Mouse (Mus musculus) heart, adult 2 months (tissue): Measurements from ENCODE around the gene Notch1. TPM values are rescaled to one million over a fixed set of nuclear protein-coding genes. Genes with fewer than 3 reads are reported as not detected.

Source experiments
- DNase-seq, 2 experiments: peaks; one replicate each; pipeline ENCODE4 v3.0.0; 2021
- H3K27ac ChIP-seq: fragments of 200-600 bp; 2 replicates; pipeline ENCODE4 v1.8.1; 2022
- H3K27me3 ChIP-seq: fragments of 200-500 bp; 2 replicates; pipeline ENCODE4 v1.6.1; 2012; ENCODE audit warnings: mild to moderate bottlenecking, low read length, inconsistent platforms, mixed read lengths; ENCODE audit not compliant: control insufficient read depth, insufficient read depth
- H3K36me3 ChIP-seq: fragments of 200-500 bp; 2 replicates; pipeline ENCODE4 v1.6.1; 2012; ENCODE audit warnings: low read length, inconsistent platforms; ENCODE audit not compliant: control insufficient read depth, insufficient read depth
- H3K4me1 ChIP-seq: fragments of 200-500 bp; 2 replicates; pipeline ENCODE4 v1.6.1; 2011; ENCODE audit warnings: low read length; ENCODE audit not compliant: control insufficient read depth, insufficient read depth
- H3K4me3 ChIP-seq: fragments of 200-600 bp; 2 replicates; pipeline ENCODE4 v1.8.1; 2022
- H3K79me2 ChIP-seq: fragments of 200-500 bp; replicated peaks from 2 replicates; pipeline ENCODE4 v1.6.1; 2012; ENCODE audit warnings: mild to moderate bottlenecking, inconsistent platforms, low read length, moderate library complexity, mixed read lengths; ENCODE audit not compliant: control insufficient read depth, insufficient read depth
- H3K9ac ChIP-seq: fragments of 200-500 bp; 2 replicates; pipeline ENCODE4 v1.6.1; 2012; ENCODE audit warnings: low read depth, mild to moderate bottlenecking, control low read depth, inconsistent platforms, low read length, mixed read lengths
- CTCF ChIP-seq: fragments of 200-600 bp; IDR thresholded peaks from 2 replicates; pipeline ENCODE4 v1.8.1; 2022; ENCODE audit warnings: antibody characterized with exemption, mild to moderate bottlenecking, moderate library complexity
- EP300 ChIP-seq: fragments of 200-500 bp; IDR thresholded peaks from 2 replicates; pipeline ENCODE4 v1.6.1; 2011; ENCODE audit warnings: low read depth, low read length, control low read depth; ENCODE audit not compliant: insufficient read depth
- POLR2A ChIP-seq: fragments of 200-500 bp; IDR thresholded peaks from 2 replicates; pipeline ENCODE4 v1.6.1; 2011; ENCODE audit warnings: mild to moderate bottlenecking, low read depth, low read length, control low read depth; ENCODE audit not compliant: insufficient read depth
- WGBS: fragments of 180-500 bp; shearing (Covaris S2); methylation state at CpG from one replicate; pipeline ENCODE4 v1.1.7; 2018; 5-methylcytosine and 5-hydroxymethylcytosine counted together
- intact Hi-C: fragments of 180-260 bp; cut with DNase I; formaldehyde crosslinking; loops from one replicate; pipeline ENCODE4 v1.15.1; 2025
- polyA plus RNA-seq: library from polyadenylated mRNA; depleted of rRNA; stranded (reverse); fragments of >200 nt; gene quantifications from 2 replicates; pipeline ENCODE4 v1.2.3, GENCODE M21; 2012
- total RNA-seq, 2 experiments: library from RNA; stranded (reverse); gene quantifications; 2 replicates each; pipeline ENCODE4 v1.2.3; 2021

The Notch1 gene
- total and polyA plus RNA-seq, 3 experiments = 23.2 to 32.4 (median 31.6) TPM

- Histone ChIP-seq H3K4me3 (no peak overlapping the region), H3K79me2 (no peaks in the 10 kb centered on the region), H3K27ac (peak overlapping the region; percentile 75), H3K4me1 (peaks cover 18% of the 10 kb centered on the region), H3K27me3 (no peaks in the 10 kb centered on the region), H3K9ac (no peak overlapping the region), H3K36me3 (no peaks in the 10 kb centered on the region)
- TF ChIP-seq CTCF (no peak), POLR2A (peak; percentile 48; the same call in 1 of the 2 replicates), EP300 (peak; percentile 52; the same call in 1 of the 2 replicates)
- DNase-seq = peak in 1 of 2 experiments; percentile 45
- WGBS = 59% methylated on average over 6 of the region's 6 CpGs
- intact Hi-C loops = loop anchor here (2.0 kb wide), 1 partner anchor 17 kb away; no protein-coding TSS in a partner anchor
These were observed 3.3 kb upstream of the Notch1 start for GRCm38 (mm10) chr2:26519753-26520152.

GRCm38 (mm10) chr2:26516987-26517386 is 524 bp upstream of the Notch1 start:
- 70% methylated on average over 5 of the region's 5 CpGs for WGBS
- intact Hi-C loops = no loop called here
- Histone ChIP-seq H3K4me3 (peak overlapping the region; percentile 34; the same call in 1 of the 2 replicates), H3K79me2 (no peaks in the 10 kb centered on the region), H3K27me3 (no peaks in the 10 kb centered on the region), H3K27ac (peak overlapping the region; percentile 86), H3K4me1 (peaks cover 19% of the 10 kb centered on the region), H3K36me3 (no peaks in the 10 kb centered on the region), H3K9ac (peak overlapping the region; percentile 43)
- no peak for TF ChIP-seq POLR2A
- no peak for TF ChIP-seq CTCF
- TF ChIP-seq EP300 = no peak
- DNase-seq = no peak

DNA sequence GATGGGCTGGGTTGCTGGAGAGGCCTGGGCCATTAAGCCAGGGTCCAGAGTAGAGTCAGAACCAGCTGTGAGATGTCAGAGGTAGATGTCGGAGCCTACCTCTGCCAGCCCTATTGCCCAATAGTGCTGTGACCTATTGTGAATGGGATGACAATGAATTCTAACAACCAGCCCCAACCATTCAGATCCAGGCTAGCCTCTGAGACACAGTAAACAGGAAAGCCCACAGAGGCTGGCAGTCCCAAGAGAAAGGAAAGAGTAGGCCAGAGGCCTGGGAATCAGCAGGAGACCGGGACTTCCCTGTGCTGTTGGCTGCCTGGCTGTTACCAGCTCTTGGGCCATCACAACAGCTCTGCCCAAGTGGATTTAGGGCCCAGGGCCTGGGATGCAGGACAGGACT is 1.1 kb downstream of the Notch1 start:
- H3K4me3 ChIP-seq = no peak overlapping the region

GRCm38 (mm10) chr2:26513105-26513745 is 3.2 kb downstream of the Notch1 start:
- TF ChIP-seq CTCF (no peak), EP300 (no peak), POLR2A (no peak)
- intact Hi-C loops = no loop called here
- Histone ChIP-seq H3K4me3 (no peak overlapping the region), H3K36me3 (no peaks in the 10 kb centered on the region), H3K4me1 (peaks cover 18% of the 10 kb centered on the region), H3K27ac (peak overlapping the region; percentile 27), H3K79me2 (no peaks in the 10 kb centered on the region), H3K9ac (no peak overlapping the region), H3K27me3 (no peaks in the 10 kb centered on the region)
- WGBS = 89% methylated on average over 4 of the region's 4 CpGs
- DNase-seq = no peak

More for the DNA sequence above, 1.1 kb downstream of the Notch1 start:
- no peak overlapping the region for H3K9ac ChIP-seq
- peaks cover 19% of the 10 kb centered on the region for H3K4me1 ChIP-seq
- H3K36me3 ChIP-seq = no peaks in the 10 kb centered on the region
- H3K27me3 ChIP-seq = no peaks in the 10 kb centered on the region
- intact Hi-C loops = no loop called here
- WGBS = 55% methylated on average over 2 of the region's 2 CpGs
- TF ChIP-seq CTCF (no peak), EP300 (0 out of 2 replicates have a peak, but pooled peaks have one; percentile 27), POLR2A (no peak)
- DNase-seq = peak; percentile 66 to 70
- peak overlapping the region; percentile 86 for H3K27ac ChIP-seq
- H3K79me2 ChIP-seq = no peaks in the 10 kb centered on the region

- WGBS = 72% methylated on average over 5 of the region's 5 CpGs
- Histone ChIP-seq H3K4me3 (no peak overlapping the region), H3K27ac (no peak overlapping the region; the same call in 1 of the 2 replicates), H3K27me3 (no peaks in the 10 kb centered on the region), H3K4me1 (peaks cover 16% of the 10 kb centered on the region), H3K9ac (no peak overlapping the region), H3K36me3 (no peaks in the 10 kb centered on the region), H3K79me2 (no peaks in the 10 kb centered on the region)
- intact Hi-C loops = no loop called here
- no peak for TF ChIP-seq CTCF
- TF ChIP-seq EP300 = no peak
- TF ChIP-seq POLR2A = no peak
- no peak for DNase-seq
These were observed 7.8 kb downstream of the Notch1 start for GRCm38 (mm10) chr2:26508661-26509060.

DNA sequence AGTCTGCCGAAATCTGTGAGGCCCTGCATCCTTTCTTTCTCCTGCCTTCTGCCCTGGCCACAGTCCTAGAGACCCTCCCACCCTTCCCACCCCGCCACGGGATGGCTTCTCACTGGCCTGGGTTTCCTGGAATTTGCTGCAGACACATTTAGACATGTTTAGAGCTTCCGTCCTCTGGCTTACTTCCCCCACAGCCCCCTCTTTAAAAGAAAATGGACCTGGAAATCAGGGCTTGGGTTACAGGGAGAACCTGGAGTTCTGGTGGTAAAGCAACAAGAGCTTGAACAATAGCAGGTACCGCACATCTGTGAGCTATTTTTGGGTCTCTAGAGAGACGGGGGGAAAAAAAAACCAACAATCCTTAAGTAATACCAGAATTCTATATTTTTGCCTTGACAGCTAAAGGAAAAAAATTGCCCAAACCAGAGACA is 8.5 kb downstream of the Notch1 start:
- Histone ChIP-seq H3K36me3 (no peaks in the 10 kb centered on the region), H3K9ac (no peak overlapping the region), H3K27me3 (no peaks in the 10 kb centered on the region), H3K4me1 (peaks cover 14% of the 10 kb centered on the region), H3K4me3 (peak overlapping the region; percentile 20; the same call in 1 of the 2 replicates), H3K79me2 (no peaks in the 10 kb centered on the region), H3K27ac (peak overlapping the region; percentile 74)
- WGBS = 15% methylated on average over 6 of the region's 6 CpGs
- TF ChIP-seq EP300 (0 out of 2 replicates have a peak, but pooled peaks have one; percentile 24), CTCF (no peak)
- intact Hi-C loops = no loop called here
- no peak for DNase-seq
